Mouse (Mus musculus) myocyte (in vitro differentiated cells): ENCODE results near the gene Cuedc1.

Source experiments
- CEBPB ChIP-seq: IDR thresholded peaks from 2 replicates; pipeline ENCODE4 v1.6.1; 2011; ENCODE audit warnings: mild to moderate bottlenecking, moderate library complexity; ENCODE audit not compliant: poor library complexity, insufficient read depth, severe bottlenecking
- E2F4 ChIP-seq: IDR thresholded peaks from one replicate; pipeline ENCODE4 v1.6.1; 2011; ENCODE audit warnings: mild to moderate bottlenecking, control low read depth, moderate library complexity; ENCODE audit not compliant: insufficient read depth
- MAX ChIP-seq: IDR thresholded peaks from one replicate; pipeline ENCODE4 v1.6.1; 2011; ENCODE audit warnings: low read depth, mild to moderate bottlenecking, control low read depth
- MYOD1 ChIP-seq, 3 experiments: IDR thresholded peaks; one replicate each; pipeline ENCODE4 v1.6.1; 2011; ENCODE audit warnings: control low read depth in 2 of 3, low read depth in 2 of 3, mild to moderate bottlenecking in 2 of 3, moderate library complexity in 1 of 3; ENCODE audit not compliant: insufficient read length in 2 of 3, control insufficient read depth in 1 of 3
- MYOG ChIP-seq, 3 experiments: IDR thresholded peaks; one replicate each; pipeline ENCODE4 v1.6.1; 2011; ENCODE audit warnings: control low read depth in 2 of 3, low read depth in 2 of 3, mild to moderate bottlenecking in 2 of 3; ENCODE audit not compliant: insufficient read length in 2 of 3, control insufficient read depth in 1 of 3, insufficient read depth in 1 of 3
- POLR2A ChIP-seq: IDR thresholded peaks from one replicate; pipeline ENCODE4 v1.6.1; 2011; ENCODE audit warnings: low read depth, mild to moderate bottlenecking, control low read depth, moderate library complexity; ENCODE audit not compliant: insufficient read length
- SRF ChIP-seq: IDR thresholded peaks from one replicate; pipeline ENCODE4 v1.6.1; 2011; ENCODE audit warnings: low read depth; ENCODE audit not compliant: control insufficient read depth, insufficient read length
- TCF12 ChIP-seq: IDR thresholded peaks from one replicate; pipeline ENCODE4 v1.6.1; 2011; ENCODE audit warnings: mild to moderate bottlenecking, control low read depth; ENCODE audit not compliant: poor library complexity, insufficient read depth, severe bottlenecking
- TCF3 ChIP-seq: IDR thresholded peaks from one replicate; pipeline ENCODE4 v1.6.1; 2011; ENCODE audit warnings: low read depth, control low read depth; ENCODE audit not compliant: insufficient read length
- USF1 ChIP-seq: IDR thresholded peaks from one replicate; pipeline ENCODE4 v1.6.1; 2011; ENCODE audit warnings: low read depth, mild to moderate bottlenecking, control low read depth, moderate library complexity

DNA sequence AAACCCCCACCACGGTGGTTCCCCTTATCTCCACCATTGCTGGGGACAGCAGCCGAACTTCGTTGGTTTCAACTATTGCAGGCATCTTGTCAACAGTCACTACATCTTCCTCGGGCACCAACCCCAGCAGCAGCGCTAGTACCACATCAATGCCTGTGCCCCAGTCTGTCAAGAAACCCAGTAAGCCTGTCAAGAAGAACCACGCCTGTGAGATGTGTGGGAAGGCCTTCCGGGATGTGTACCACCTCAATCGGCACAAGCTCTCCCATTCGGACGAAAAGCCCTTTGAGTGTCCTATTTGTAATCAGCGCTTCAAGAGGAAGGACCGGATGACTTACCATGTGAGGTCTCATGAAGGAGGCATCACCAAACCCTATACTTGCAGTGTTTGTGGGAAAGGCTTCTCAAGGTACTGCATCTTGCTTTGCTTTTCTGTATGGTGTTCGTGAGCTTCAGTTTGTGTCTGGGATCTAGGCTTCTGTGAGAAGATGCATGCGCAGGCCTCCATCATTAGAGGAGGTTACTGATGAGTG, 24.4 kb upstream of the Cuedc1 start:
- TF ChIP-seq MAX (no peak), POLR2A (no peak), SRF (no peak), TCF12 (no peak), USF1 (no peak), MYOD1 (IDR thresholded peaks at IDR 0.05; ENCODE audit: control insufficient read depth in 1 of 3, insufficient read length in 2 of 3, low read depth in 2 of 3) (no peak), CEBPB (no peak), E2F4 (no peak), MYOG (IDR thresholded peaks at IDR 0.05; ENCODE audit: control insufficient read depth in 1 of 3, insufficient read depth in 1 of 3, insufficient read length in 2 of 3, low read depth in 2 of 3) (no peak), TCF3 (no peak)
